Mouse (Mus musculus): ENCODE data around the gene Eif5b.

GRCm38 (mm10) chr1:38001956-38002355 is 4.1 kb downstream of the Eif5b start:
- no peak for TF ChIP-seq CTCF (IDR thresholded peaks at IDR 0.05)
- TF ChIP-seq EP300 (IDR thresholded peaks at IDR 0.05): no peak

All from lung, postnatal 0 days (tissue).